Mouse (Mus musculus): ENCODE data around the gene Ccdc124. TPM values are rescaled to one million over a fixed set of nuclear protein-coding genes. Genes with fewer than 3 reads are reported as not detected.

Ccdc124 gene
- polyA plus RNA-seq, 1 experiment, result not detected

DNA sequence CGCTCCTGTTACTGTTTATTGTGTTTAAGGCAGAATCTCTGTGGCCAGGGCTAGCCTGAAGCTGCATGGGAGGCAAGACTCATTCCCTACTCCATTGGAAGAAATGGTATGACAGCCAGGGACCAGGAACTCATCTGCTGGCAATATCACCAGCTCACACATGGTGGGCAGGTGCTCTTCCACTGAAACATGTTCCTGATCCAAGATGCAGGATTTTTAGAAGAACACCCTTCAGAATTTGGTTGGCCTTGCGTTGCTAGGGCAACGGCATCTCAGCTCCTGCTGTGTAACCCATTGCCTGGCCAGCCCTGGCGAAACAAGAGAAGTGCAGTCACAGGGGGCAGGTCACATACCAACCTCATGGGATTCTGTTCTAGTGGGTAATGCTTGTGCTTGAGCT lies 5.8 kb upstream of the Ccdc124 start:
- H3K4me1 ChIP-seq (ENCODE audit: control insufficient read depth, insufficient read depth, low read length), result peaks cover 6% of the 10 kb centered on the region
- H3K4me3 ChIP-seq (ENCODE audit: insufficient read depth, low read depth, low read length), result no peak overlapping the region
- TF ChIP-seq CTCF (IDR thresholded peaks at IDR 0.05; ENCODE audit: insufficient read depth, low read depth, low read length) (no peak), POLR2A (IDR thresholded peaks at IDR 0.05; ENCODE audit: insufficient read depth, low read depth, low read length) (no peak)
- H3K27ac ChIP-seq (ENCODE audit: insufficient read depth, low read depth, low read length), result no peak overlapping the region
- 64% methylated on average over 4 of the region's 4 CpGs for WGBS

DNA sequence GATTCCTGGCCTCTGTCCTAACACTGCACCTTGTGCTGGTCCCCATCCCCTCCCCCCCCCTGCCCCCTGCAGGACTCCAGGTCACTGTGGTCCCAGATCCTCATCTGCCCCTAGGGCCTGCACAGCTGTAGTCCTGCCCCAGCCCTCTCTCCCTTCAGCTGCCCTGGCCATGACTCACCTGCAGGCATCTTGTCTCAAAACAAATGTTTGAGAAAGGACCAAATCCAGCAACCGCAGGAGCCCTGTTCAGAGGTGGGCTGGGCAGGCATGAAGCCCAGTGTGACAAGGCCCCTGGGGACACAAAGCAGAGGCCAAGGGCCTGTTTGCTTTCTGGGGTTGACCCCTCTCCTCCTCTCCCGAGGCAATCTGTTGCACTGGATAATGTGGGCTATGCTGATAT lies 4.4 kb upstream of the Ccdc124 start:
- Histone ChIP-seq H3K27ac (ENCODE audit: insufficient read depth, low read depth, low read length) (no peak overlapping the region), H3K4me1 (ENCODE audit: control insufficient read depth, insufficient read depth, low read length) (peaks cover 12% of the 10 kb centered on the region), H3K4me3 (ENCODE audit: insufficient read depth, low read depth, low read length) (no peak overlapping the region)
- TF ChIP-seq POLR2A (IDR thresholded peaks at IDR 0.05; ENCODE audit: insufficient read depth, low read depth, low read length), result no peak
- TF ChIP-seq CTCF (IDR thresholded peaks at IDR 0.05; ENCODE audit: insufficient read depth, low read depth, low read length), result no peak
- WGBS, result 63% methylated on average over 2 of the region's 2 CpGs

DNA sequence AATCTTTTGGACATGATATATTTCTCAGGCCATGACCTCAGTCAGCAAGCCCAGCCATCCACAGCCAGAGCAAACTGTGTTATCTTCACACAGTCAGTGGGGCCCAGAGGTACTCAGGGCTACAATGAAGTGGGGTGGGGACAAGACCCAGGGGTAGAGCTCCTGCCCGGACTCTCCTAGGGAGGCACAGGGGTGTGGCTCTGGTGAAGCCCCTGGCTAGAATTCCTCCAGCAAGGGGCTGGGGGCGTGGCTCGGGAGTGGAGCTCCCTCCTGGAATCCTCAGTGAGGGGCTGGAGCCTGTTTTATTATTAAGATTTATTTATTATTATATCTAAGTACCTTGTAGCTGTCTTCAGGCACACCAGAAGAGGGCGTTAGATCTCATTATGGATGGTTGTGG lies 2.6 kb upstream of the Ccdc124 start:
- TF ChIP-seq POLR2A (IDR thresholded peaks at IDR 0.05; ENCODE audit: insufficient read depth, low read depth, low read length), result no peak
- TF ChIP-seq CTCF (IDR thresholded peaks at IDR 0.05; ENCODE audit: insufficient read depth, low read depth, low read length), result no peak
- Histone ChIP-seq H3K4me3 (ENCODE audit: insufficient read depth, low read depth, low read length) (no peak overlapping the region), H3K4me1 (ENCODE audit: control insufficient read depth, insufficient read depth, low read length) (peaks cover 22% of the 10 kb centered on the region), H3K27ac (ENCODE audit: insufficient read depth, low read depth, low read length) (no peak overlapping the region)
- 68% methylated on average over 4 of the region's 4 CpGs for WGBS

DNA sequence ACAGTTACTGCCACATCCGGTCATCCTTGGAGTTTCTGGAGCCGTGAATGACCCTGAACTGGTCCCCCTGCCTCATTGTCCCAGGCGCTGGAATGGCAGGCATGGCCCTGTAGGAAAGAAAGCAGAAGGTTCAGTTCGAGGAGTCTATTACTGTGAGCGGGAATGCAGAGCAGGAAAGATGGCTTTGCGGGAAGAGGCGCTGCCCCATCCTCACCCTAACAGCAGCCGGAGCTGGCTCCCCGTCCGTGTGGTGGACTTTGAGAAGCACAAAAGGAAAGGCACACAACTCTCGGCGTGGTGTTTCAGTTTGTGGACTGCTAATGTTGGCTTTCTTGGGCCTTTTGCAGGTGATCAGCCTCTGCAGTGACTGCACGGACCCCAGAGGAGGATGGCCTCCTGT lies 706 bp upstream of the Ccdc124 start:
- Histone ChIP-seq H3K27ac (ENCODE audit: insufficient read depth, low read depth, low read length) (no peak overlapping the region), H3K4me1 (ENCODE audit: control insufficient read depth, insufficient read depth, low read length) (peaks cover 21% of the 10 kb centered on the region), H3K4me3 (ENCODE audit: insufficient read depth, low read depth, low read length) (no peak overlapping the region)
- no peak for TF ChIP-seq POLR2A (IDR thresholded peaks at IDR 0.05; ENCODE audit: insufficient read depth, low read depth, low read length)
- no peak for TF ChIP-seq CTCF (IDR thresholded peaks at IDR 0.05; ENCODE audit: insufficient read depth, low read depth, low read length)
- 89% methylated on average over 13 of the region's 13 CpGs for WGBS

DNA sequence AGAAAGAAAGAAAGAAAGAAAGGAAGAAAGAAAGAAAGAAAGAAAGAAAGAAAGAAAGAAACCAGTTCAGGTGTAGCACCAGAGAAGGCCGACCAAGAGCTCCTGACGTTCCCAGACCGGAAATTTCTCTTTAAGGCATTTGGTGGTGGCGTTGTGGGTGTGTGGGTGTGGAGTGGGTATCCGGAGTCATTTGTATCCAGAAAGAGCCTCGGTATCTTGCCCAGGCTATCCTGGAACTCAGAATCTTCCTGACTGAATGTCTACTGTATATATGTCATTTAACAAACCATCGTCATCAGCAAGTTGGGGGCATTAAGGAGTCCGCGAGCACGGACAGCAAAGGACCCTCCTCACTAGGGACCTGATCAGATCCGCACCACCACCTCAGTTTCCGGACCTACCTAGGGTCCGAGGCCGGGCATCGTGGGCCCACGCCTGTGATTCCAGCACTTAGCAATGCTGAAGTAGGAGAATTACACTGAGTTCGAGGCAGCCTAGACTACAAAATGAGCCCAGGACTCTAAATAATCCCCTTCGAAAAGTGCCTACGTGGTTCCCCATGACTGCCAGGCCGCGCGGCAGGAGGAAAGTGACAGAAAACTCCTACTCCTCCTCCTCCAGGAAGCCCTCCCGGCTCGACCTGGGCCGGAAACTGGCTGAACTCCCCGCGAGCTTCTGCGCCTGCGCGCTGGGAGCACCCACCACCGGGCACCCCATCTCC lies 932 bp downstream of the Ccdc124 start:
- peak overlapping the region; percentile 95 for H3K4me3 ChIP-seq (ENCODE audit: insufficient read depth, low read depth, low read length)
- H3K4me1 ChIP-seq (ENCODE audit: control insufficient read depth, insufficient read depth, low read length), result peaks cover 34% of the 10 kb centered on the region
- 2% methylated on average over 31 of the region's 31 CpGs for WGBS
- TF ChIP-seq CTCF (IDR thresholded peaks at IDR 0.05; ENCODE audit: insufficient read depth, low read depth, low read length), result no peak
- TF ChIP-seq POLR2A (IDR thresholded peaks at IDR 0.05; ENCODE audit: insufficient read depth, low read depth, low read length), result no peak
- no peak overlapping the region; the same call in 1 of the 2 replicates for H3K27ac ChIP-seq (ENCODE audit: insufficient read depth, low read depth, low read length)

DNA sequence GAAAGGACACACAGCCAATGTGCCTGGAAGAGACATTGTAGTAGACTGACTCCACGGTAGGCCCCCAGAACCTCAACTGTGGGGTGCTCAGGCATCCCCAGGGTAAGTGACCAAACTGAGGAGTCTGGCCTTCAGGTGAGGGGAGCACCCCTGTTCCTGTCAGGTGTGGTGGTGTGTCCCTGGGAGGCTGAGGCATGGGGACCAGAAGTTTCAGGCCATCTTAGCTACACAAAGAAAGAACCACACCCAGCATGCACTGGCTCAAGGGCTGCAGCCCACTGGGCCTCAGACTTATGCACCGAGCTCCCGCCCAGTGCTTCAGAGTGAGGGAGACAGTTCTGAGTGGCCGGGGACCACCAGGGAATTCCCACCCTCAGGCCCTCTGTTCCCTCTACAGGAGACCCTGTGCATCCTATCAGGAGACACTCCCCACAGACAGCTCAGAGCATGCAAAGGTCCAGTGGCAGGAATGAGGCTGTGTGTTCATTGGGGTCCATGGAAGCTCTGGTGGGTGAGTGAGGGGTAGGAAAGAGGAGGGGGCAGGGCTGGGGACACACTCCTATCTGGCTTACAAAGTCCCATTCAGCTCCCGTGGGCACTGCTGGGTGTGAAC lies 2.4 kb downstream of the Ccdc124 start:
- 79% methylated on average over 5 of the region's 5 CpGs for WGBS
- Histone ChIP-seq H3K4me3 (ENCODE audit: insufficient read depth, low read depth, low read length) (no peak overlapping the region), H3K27ac (ENCODE audit: insufficient read depth, low read depth, low read length) (no peak overlapping the region), H3K4me1 (ENCODE audit: control insufficient read depth, insufficient read depth, low read length) (peaks cover 34% of the 10 kb centered on the region)
- TF ChIP-seq POLR2A (IDR thresholded peaks at IDR 0.05; ENCODE audit: insufficient read depth, low read depth, low read length), result no peak
- TF ChIP-seq CTCF (IDR thresholded peaks at IDR 0.05; ENCODE audit: insufficient read depth, low read depth, low read length), result no peak

DNA sequence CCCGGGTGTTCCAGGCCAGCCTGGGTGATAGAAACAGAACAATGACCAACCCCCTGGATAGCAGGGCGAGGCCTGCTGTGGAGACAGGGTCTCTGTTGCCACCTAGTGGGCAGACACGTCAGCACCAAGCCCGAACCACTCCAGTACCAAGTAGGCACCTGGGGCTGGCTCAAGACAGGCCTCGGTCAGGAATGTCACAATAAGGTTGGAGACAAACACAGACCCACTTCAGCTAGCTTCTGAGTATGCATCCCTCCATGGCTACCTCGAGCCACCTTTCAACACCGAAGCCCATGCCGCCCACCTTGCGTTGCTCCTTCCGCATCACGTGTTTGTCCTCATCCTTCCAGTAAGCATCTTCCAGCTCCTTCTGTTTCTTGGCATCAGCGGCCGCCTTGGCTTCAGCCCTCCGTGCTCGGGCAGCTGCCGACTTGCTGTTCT lies 4.1 kb downstream of the Ccdc124 start:
- Histone ChIP-seq H3K4me1 (ENCODE audit: control insufficient read depth, insufficient read depth, low read length) (peaks cover 45% of the 10 kb centered on the region), H3K27ac (ENCODE audit: insufficient read depth, low read depth, low read length) (no peak overlapping the region), H3K4me3 (ENCODE audit: insufficient read depth, low read depth, low read length) (no peak overlapping the region)
- 39% methylated on average over 16 of the region's 16 CpGs for WGBS
- peak; percentile 84 for TF ChIP-seq CTCF (IDR thresholded peaks at IDR 0.05; ENCODE audit: insufficient read depth, low read depth, low read length)
- no peak for TF ChIP-seq POLR2A (IDR thresholded peaks at IDR 0.05; ENCODE audit: insufficient read depth, low read depth, low read length)

DNA sequence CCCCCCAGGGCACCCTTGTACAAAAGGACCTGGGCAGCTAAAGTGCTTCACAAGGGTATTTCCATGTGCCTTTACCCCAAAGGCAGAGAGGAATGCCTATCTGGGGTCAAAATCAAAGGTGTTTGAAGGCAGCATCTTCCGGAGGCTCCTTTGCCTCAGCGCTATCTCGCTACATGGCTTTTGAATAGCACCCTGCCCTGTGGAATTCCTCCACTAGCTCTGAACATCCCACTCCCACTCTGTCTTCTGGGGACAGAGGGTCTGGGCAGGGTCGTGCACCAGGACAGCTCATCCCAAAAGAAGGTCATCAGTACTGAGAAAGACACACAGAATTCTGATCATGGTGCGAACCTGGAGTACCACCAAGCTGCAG lies 4.5 kb downstream of the Ccdc124 start:
- Histone ChIP-seq H3K27ac (ENCODE audit: insufficient read depth, low read depth, low read length) (no peak overlapping the region), H3K4me1 (ENCODE audit: control insufficient read depth, insufficient read depth, low read length) (peaks cover 50% of the 10 kb centered on the region), H3K4me3 (ENCODE audit: insufficient read depth, low read depth, low read length) (no peak overlapping the region)
- TF ChIP-seq CTCF (IDR thresholded peaks at IDR 0.05; ENCODE audit: insufficient read depth, low read depth, low read length) (no peak), POLR2A (IDR thresholded peaks at IDR 0.05; ENCODE audit: insufficient read depth, low read depth, low read length) (no peak)
- 45% methylated on average over 5 of the region's 5 CpGs for WGBS

DNA sequence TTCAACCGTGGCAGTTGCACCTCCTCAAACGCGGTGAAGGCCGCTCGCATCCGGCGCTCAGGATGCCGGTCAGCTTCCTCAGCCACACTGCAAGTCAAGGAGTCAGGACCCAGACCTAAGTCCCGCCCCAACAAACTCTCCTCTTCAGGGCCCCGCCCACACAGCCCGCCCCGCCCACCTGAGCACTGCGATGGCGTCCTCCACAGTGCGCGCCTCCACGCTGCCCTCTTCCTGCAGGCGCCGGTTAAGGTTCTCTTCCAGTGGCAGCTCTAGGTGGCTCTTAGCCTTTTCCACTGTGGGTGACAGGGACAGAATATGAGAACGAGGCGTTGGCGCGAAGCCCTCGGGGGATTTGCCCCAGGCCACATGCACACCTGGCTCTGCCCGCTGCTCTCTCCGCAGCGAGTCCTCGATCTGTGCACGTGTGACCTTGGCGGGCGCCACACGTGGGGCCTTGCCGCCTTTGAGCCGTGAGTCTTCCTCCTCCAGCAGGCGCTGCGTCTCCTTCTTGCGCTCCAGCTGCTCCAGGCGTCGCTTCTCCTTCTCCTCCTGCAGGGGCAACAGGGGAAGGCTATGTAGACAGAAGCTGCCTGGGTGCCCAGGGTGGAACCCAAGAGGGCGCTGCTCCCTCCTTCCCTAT lies 5.1 kb downstream of the Ccdc124 start:
- Histone ChIP-seq H3K4me1 (ENCODE audit: control insufficient read depth, insufficient read depth, low read length) (peaks cover 50% of the 10 kb centered on the region), H3K4me3 (ENCODE audit: insufficient read depth, low read depth, low read length) (no peak overlapping the region), H3K27ac (ENCODE audit: insufficient read depth, low read depth, low read length) (no peak overlapping the region)
- no peak for TF ChIP-seq CTCF (IDR thresholded peaks at IDR 0.05; ENCODE audit: insufficient read depth, low read depth, low read length)
- TF ChIP-seq POLR2A (IDR thresholded peaks at IDR 0.05; ENCODE audit: insufficient read depth, low read depth, low read length), result no peak
- 34% methylated on average over 40 of the region's 40 CpGs for WGBS
